Mouse (Mus musculus) small intestine, adult 2 months (tissue): ENCODE results near the gene Fdxacb1. TPM values are rescaled to one million over a fixed set of nuclear protein-coding genes. Genes with fewer than 3 reads are reported as not detected.

Source experiments
- H3K27ac ChIP-seq: fragments of 200-500 bp; 2 replicates; pipeline ENCODE4 v1.5.1; 2012; ENCODE audit warnings: low read depth, low read length, control low read depth, inconsistent platforms; ENCODE audit not compliant: insufficient read depth
- H3K27me3 ChIP-seq: fragments of 200-500 bp; 2 replicates; pipeline ENCODE4 v1.6.1; 2012; ENCODE audit warnings: mild to moderate bottlenecking, moderate library complexity, low read length, inconsistent platforms; ENCODE audit not compliant: control insufficient read depth, insufficient read depth
- H3K36me3 ChIP-seq: fragments of 200-500 bp; 2 replicates; pipeline ENCODE4 v1.6.1; 2012; ENCODE audit warnings: mild to moderate bottlenecking, low read length, control low read depth, inconsistent platforms; ENCODE audit not compliant: control insufficient read depth, insufficient read depth
- H3K4me1 ChIP-seq: fragments of 200-500 bp; 2 replicates; pipeline ENCODE4 v1.6.1; 2012; ENCODE audit warnings: low read length, inconsistent platforms, mixed read lengths; ENCODE audit not compliant: control insufficient read depth, insufficient read depth, insufficient read length
- H3K4me3 ChIP-seq: fragments of 200-500 bp; 2 replicates; pipeline ENCODE4 v1.5.1; 2012; ENCODE audit warnings: low read depth, mild to moderate bottlenecking, control low read depth, inconsistent platforms, low read length, moderate library complexity
- CTCF ChIP-seq: fragments of 200-500 bp; IDR thresholded peaks from 2 replicates; pipeline ENCODE4 v1.5.1; 2012; ENCODE audit warnings: low read depth, mild to moderate bottlenecking, control low read depth, inconsistent platforms, low read length, moderate library complexity, mixed read lengths; ENCODE audit not compliant: insufficient replicate concordance, insufficient read length; ENCODE audit errors: extremely low read depth
- POLR2A ChIP-seq: fragments of 200-500 bp; IDR thresholded peaks from 2 replicates; pipeline ENCODE4 v1.6.1; 2012; ENCODE audit warnings: low read depth, mild to moderate bottlenecking, control low read depth, inconsistent platforms, low read length, moderate library complexity
- WGBS: fragments of 180-500 bp; shearing (Covaris S2); methylation state at CpG from one replicate; pipeline ENCODE4 v1.1.7; 2018; 5-methylcytosine and 5-hydroxymethylcytosine counted together
- polyA plus RNA-seq: library from polyadenylated mRNA; depleted of rRNA; stranded (reverse); fragments of >200 nt; gene quantifications from 2 replicates; pipeline ENCODE4 v1.2.3, GENCODE M21; 2012; rRNA removed

The Fdxacb1 gene
- polyA plus RNA-seq, 1 experiment: 2.4 TPM

GRCm38 (mm10) chr9:50821651-50822050 lies 53.6 kb downstream of the Fdxacb1 start:
- no peak for TF ChIP-seq POLR2A
- no peak for TF ChIP-seq CTCF
- WGBS: 75% methylated on average over 6 of the region's 6 CpGs
- Histone ChIP-seq H3K4me3 (no peak overlapping the region), H3K27me3 (no peaks in the 10 kb centered on the region), H3K4me1 (no peaks in the 10 kb centered on the region), H3K27ac (no peak overlapping the region), H3K36me3 (peaks cover 21% of the 10 kb centered on the region)

- peaks cover 19% of the 10 kb centered on the region for H3K36me3 ChIP-seq
- H3K4me3 ChIP-seq: no peak overlapping the region
- no peak overlapping the region for H3K27ac ChIP-seq
- WGBS: 96% methylated on average over 5 of the region's 5 CpGs
- H3K4me1 ChIP-seq: no peaks in the 10 kb centered on the region
- no peak for TF ChIP-seq CTCF
- no peak for TF ChIP-seq POLR2A
- no peaks in the 10 kb centered on the region for H3K27me3 ChIP-seq
These were observed 54.2 kb downstream of the Fdxacb1 start for GRCm38 (mm10) chr9:50822216-50822615.

Other genes starting within 250 kb of the Fdxacb1 start
- 10.4 and 14.9 TPM in 2 replicates for gene Pts, start 239.5 kb upstream of the Fdxacb1 start, polyA plus RNA-seq
- gene Il18, start 213.4 kb upstream of the Fdxacb1 start, polyA plus RNA-seq: 5.7 and 11.2 TPM in 2 replicates
- gene Bco2, start 213.1 kb upstream of the Fdxacb1 start, polyA plus RNA-seq: 5.5 and 8.5 TPM in 2 replicates
- gene Tex12, start 206.9 kb upstream of the Fdxacb1 start, polyA plus RNA-seq: 0.10 TPM in 1 of 2 replicates, not detected in the other
- gene Sdhd, start 164.4 kb upstream of the Fdxacb1 start, polyA plus RNA-seq: 307 and 325 TPM in 2 replicates
- 93.7 and 98.1 TPM in 2 replicates for gene Timm8b, start 164.3 kb upstream of the Fdxacb1 start, polyA plus RNA-seq
- 0.28 TPM in 2 replicates for gene Pih1d2, start 150.9 kb upstream of the Fdxacb1 start, polyA plus RNA-seq
- gene Nkapd1, start 150.8 kb upstream of the Fdxacb1 start, polyA plus RNA-seq: 1.2 and 1.6 TPM in 2 replicates
- gene Dlat, start 108.5 kb upstream of the Fdxacb1 start, polyA plus RNA-seq: 5.3 and 10.2 TPM in 2 replicates
- 0.57 and 0.75 TPM in 2 replicates for gene Dixdc1, start 28.7 kb upstream of the Fdxacb1 start, polyA plus RNA-seq
- 7.6 and 15.0 TPM in 2 replicates for gene 2310030G06Rik, start 21.7 kb upstream of the Fdxacb1 start, polyA plus RNA-seq
- 16.7 and 23.1 TPM in 2 replicates for gene Cryab, start 16.9 kb upstream of the Fdxacb1 start, polyA plus RNA-seq
- 3.5 and 7.6 TPM in 2 replicates for gene Hspb2, start 15.9 kb upstream of the Fdxacb1 start, polyA plus RNA-seq
- 13.2 and 17.6 TPM in 2 replicates for gene Alg9, start 6.8 kb downstream of the Fdxacb1 start, polyA plus RNA-seq
- 12.6 and 20.7 TPM in 2 replicates for gene 1110032A03Rik, start 7.3 kb downstream of the Fdxacb1 start, polyA plus RNA-seq
- 1.6 and 1.9 TPM in 2 replicates for gene Ppp2r1b, start 77.1 kb downstream of the Fdxacb1 start, polyA plus RNA-seq
- gene Sik2, start 240.8 kb downstream of the Fdxacb1 start, polyA plus RNA-seq: 8.7 and 9.9 TPM in 2 replicates